Mouse (Mus musculus): Measurements from ENCODE around the gene Adam15. TPM values are rescaled to one million over a fixed set of nuclear protein-coding genes. Genes with fewer than 3 reads are reported as not detected.
A peak's percentile ranks its signal among the peaks of the same experiment; 100 is the strongest.

The Adam15 gene
- polyA plus RNA-seq, 2 experiments = 45.9 to 80.4 TPM

- no peaks in the 10 kb centered on the region for H3K9me3 ChIP-seq (ENCODE audit: control insufficient read depth, low read length)
- TF ChIP-seq POLR2A (IDR thresholded peaks at IDR 0.05; ENCODE audit: borderline replicate concordance, extremely low read depth, insufficient read depth, insufficient read length) = no peak
- WGBS = 5% methylated on average over 11 of the region's 11 CpGs
- H3K27me3 ChIP-seq (ENCODE audit: control insufficient read depth, insufficient read depth, low read length) = no peaks in the 10 kb centered on the region
- peak overlapping the region; percentile 46 for H3K4me2 ChIP-seq (replicated peaks; ENCODE audit: low read depth, low read length, severe bottlenecking)
- peaks cover 35% of the 10 kb centered on the region for H3K36me3 ChIP-seq (ENCODE audit: control insufficient read depth, insufficient read depth, low read length)
- 0 out of 2 replicates have a peak overlapping the region, but pooled peaks have one; percentile 9 for H3K9ac ChIP-seq (ENCODE audit: low read depth, low read length, severe bottlenecking)
- no peak overlapping the region for H3K27ac ChIP-seq (replicated peaks; ENCODE audit: low read depth, low read length)
- peak overlapping the region; percentile 28 for H3K4me3 ChIP-seq (replicated peaks; ENCODE audit: low read length)
- DNase-seq (ENCODE audit: low spot score) = peak; percentile 78
- peaks cover 31% of the 10 kb centered on the region for H3K4me1 ChIP-seq (ENCODE audit: control insufficient read depth, insufficient read depth, low read length)
- ATAC-seq (ENCODE audit: low FRiP score, low read depth) = no peak
Observed at GRCm38 (mm10) chr3:89340465-89340864, 9.3 kb downstream of the Adam15 start.

GRCm38 (mm10) chr3:89339416-89339815 is 10.4 kb downstream of the Adam15 start:
- Histone ChIP-seq H3K27ac (replicated peaks; ENCODE audit: low read depth, low read length) (peak overlapping the region; percentile 19; the same call in 1 of the 2 replicates), H3K4me1 (ENCODE audit: control insufficient read depth, insufficient read depth, low read length) (peaks cover 31% of the 10 kb centered on the region), H3K36me3 (ENCODE audit: control insufficient read depth, insufficient read depth, low read length) (peaks cover 33% of the 10 kb centered on the region), H3K9ac (ENCODE audit: low read depth, low read length, severe bottlenecking) (no peak overlapping the region), H3K27me3 (ENCODE audit: control insufficient read depth, insufficient read depth, low read length) (no peaks in the 10 kb centered on the region), H3K4me3 (replicated peaks; ENCODE audit: low read length) (0 out of 2 replicates have a peak overlapping the region, but pooled peaks have one; percentile 5), H3K4me2 (replicated peaks; ENCODE audit: low read depth, low read length, severe bottlenecking) (peak overlapping the region; percentile 75), H3K9me3 (ENCODE audit: control insufficient read depth, low read length) (no peaks in the 10 kb centered on the region)
- no peak for ATAC-seq (ENCODE audit: low FRiP score, low read depth)
- 27% methylated on average over 8 of the region's 8 CpGs for WGBS
- DNase-seq (ENCODE audit: low spot score) = no peak
- no peak for TF ChIP-seq POLR2A (IDR thresholded peaks at IDR 0.05; ENCODE audit: borderline replicate concordance, extremely low read depth, insufficient read depth, insufficient read length)

DNA sequence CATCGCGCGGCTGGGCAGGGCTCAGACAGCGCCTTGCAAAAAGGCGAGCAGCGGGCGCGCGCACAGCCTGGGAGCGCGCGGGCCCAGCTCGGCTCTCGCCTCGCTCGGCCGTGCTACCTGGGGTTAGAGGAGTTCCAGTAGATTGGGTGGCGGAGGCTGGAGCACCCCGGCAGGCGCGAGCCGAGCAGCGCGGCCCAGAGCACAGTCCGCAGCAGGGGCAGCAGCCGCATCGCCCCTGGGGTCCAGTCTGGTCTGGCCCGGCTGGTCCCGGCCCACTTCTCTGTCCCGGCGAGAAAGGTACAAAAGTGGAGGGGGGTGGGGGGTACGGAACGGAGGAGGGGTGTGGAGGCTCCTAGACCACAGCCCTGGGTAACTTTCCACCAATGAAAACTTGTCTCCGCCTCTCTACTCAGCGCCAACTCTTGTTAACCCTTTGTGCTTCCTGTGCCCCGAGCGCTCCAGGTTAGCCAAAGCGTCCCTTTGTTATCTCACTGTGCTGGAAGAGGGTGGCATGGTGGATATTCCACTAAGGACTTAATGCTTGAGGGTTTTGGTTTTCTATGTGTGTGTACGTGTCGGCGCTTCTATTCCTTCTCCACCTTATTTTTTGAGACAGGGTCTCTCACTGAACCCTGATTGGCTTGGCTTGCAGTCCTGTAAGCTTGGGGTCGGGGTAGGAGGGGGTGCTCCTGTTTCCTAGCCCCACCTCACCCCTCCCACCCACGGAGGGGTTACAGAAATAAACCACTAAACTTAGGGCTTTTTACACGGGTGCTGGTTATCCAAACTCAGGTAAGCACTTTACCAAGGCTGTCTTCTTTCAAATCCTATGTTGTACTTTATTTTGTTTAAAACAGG is 11.8 kb downstream of the Adam15 start, which contains the start of gene Efna4:
Efna4 (minus strand) TSS at position 308 of the 858 bp plus-strand sequence.
- DNase-seq (ENCODE audit: low spot score) (peak; percentile 94), ATAC-seq (ENCODE audit: low FRiP score, low read depth) (peak; percentile 94)
- H3K36me3 ChIP-seq (ENCODE audit: control insufficient read depth, insufficient read depth, low read length) = peaks cover 34% of the 10 kb centered on the region
- H3K9me3 ChIP-seq (ENCODE audit: control insufficient read depth, low read length) = no peaks in the 10 kb centered on the region
- TF ChIP-seq POLR2A (IDR thresholded peaks at IDR 0.05; ENCODE audit: borderline replicate concordance, extremely low read depth, insufficient read depth, insufficient read length) = peak; percentile 60; the same call in 1 of the 2 replicates
- H3K9ac ChIP-seq (ENCODE audit: low read depth, low read length, severe bottlenecking) = peak within 1 kb of the TSS; percentile 94
- no peaks in the 10 kb centered on the region for H3K27me3 ChIP-seq (ENCODE audit: control insufficient read depth, insufficient read depth, low read length)
- H3K27ac ChIP-seq (replicated peaks; ENCODE audit: low read depth, low read length) = peak within 1 kb of the TSS; percentile 92
- 5% methylated on average over 39 of the region's 44 CpGs for WGBS
- peak within 1 kb of the TSS; percentile 87 for H3K4me3 ChIP-seq (replicated peaks; ENCODE audit: low read length)
- peak within 1 kb of the TSS; percentile 75 for H3K4me2 ChIP-seq (replicated peaks; ENCODE audit: low read depth, low read length, severe bottlenecking)
- H3K4me1 ChIP-seq (ENCODE audit: control insufficient read depth, insufficient read depth, low read length) = peaks cover 32% of the 10 kb centered on the region

DNA sequence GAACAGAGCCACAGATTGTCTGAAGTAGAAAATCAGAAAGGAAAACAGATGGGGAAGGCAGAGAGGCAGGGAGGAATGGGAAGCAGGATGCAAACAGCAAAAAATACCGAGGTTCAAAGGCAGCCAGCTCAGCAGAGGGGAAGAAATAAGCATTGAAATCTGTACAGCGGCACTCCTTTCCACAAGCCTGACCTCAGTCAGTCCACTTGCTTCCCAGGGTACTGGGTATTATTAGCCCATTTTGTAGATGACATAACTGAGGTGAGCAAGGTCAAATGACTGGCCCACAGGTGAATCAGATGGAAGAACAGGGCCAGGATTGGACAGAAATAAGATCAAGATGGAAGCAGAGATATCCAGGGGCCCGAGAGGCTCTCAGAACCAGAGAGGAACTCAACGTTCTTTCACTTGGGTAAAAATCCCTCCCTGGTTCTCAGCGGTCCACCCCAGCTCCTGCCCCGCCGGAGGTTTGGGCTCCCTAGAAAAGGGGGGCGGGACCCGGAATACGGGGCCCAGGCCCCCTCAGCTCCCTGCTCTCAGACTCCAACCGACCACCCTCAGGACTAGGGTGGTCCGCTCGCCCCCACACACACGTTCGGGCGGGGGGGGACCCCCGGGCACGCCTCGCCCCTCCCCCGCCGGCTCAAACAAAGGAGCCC is 12.6 kb downstream of the Adam15 start:
- DNase-seq (ENCODE audit: low spot score) = peak; percentile 5
- Histone ChIP-seq H3K27ac (replicated peaks; ENCODE audit: low read depth, low read length) (peak overlapping the region; percentile 92), H3K4me3 (replicated peaks; ENCODE audit: low read length) (peak overlapping the region; percentile 87), H3K9me3 (ENCODE audit: control insufficient read depth, low read length) (no peaks in the 10 kb centered on the region), H3K36me3 (ENCODE audit: control insufficient read depth, insufficient read depth, low read length) (peaks cover 38% of the 10 kb centered on the region), H3K4me1 (ENCODE audit: control insufficient read depth, insufficient read depth, low read length) (peaks cover 38% of the 10 kb centered on the region), H3K27me3 (ENCODE audit: control insufficient read depth, insufficient read depth, low read length) (no peaks in the 10 kb centered on the region), H3K9ac (ENCODE audit: low read depth, low read length, severe bottlenecking) (peak overlapping the region; percentile 94), H3K4me2 (replicated peaks; ENCODE audit: low read depth, low read length, severe bottlenecking) (peak overlapping the region; percentile 75)
- no peak for TF ChIP-seq POLR2A (IDR thresholded peaks at IDR 0.05; ENCODE audit: borderline replicate concordance, extremely low read depth, insufficient read depth, insufficient read length)
- ATAC-seq (ENCODE audit: low FRiP score, low read depth) = no peak
- under 1% methylated on average over 18 of the region's 21 CpGs for WGBS

DNA sequence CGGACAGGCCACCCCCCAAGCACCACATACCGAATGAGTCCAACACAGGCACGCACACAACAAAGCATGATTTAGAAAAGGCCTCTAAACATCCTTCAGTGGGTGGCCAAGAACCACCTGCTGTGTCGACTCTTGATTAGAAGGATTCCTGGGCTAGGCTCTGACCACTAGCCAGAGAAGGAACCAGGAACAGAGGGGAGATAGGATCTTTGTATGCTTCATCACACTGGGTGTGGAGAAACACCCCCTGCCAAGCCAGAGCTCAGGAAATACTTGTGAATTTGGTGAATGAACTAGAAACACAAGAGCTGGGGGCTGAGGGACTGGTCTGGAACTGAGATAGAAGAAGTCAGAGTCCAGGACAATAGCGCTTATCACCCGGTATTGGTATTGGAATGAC is 13.3 kb downstream of the Adam15 start:
- 19% methylated on average over 6 of the region's 6 CpGs for WGBS
- peak overlapping the region; percentile 75 for H3K4me2 ChIP-seq (replicated peaks; ENCODE audit: low read depth, low read length, severe bottlenecking)
- H3K9ac ChIP-seq (ENCODE audit: low read depth, low read length, severe bottlenecking) = peak overlapping the region; percentile 94
- H3K9me3 ChIP-seq (ENCODE audit: control insufficient read depth, low read length) = no peaks in the 10 kb centered on the region
- H3K36me3 ChIP-seq (ENCODE audit: control insufficient read depth, insufficient read depth, low read length) = peaks cover 35% of the 10 kb centered on the region
- no peak for TF ChIP-seq POLR2A (IDR thresholded peaks at IDR 0.05; ENCODE audit: borderline replicate concordance, extremely low read depth, insufficient read depth, insufficient read length)
- peak overlapping the region; percentile 87 for H3K4me3 ChIP-seq (replicated peaks; ENCODE audit: low read length)
- H3K27me3 ChIP-seq (ENCODE audit: control insufficient read depth, insufficient read depth, low read length) = no peaks in the 10 kb centered on the region
- ATAC-seq (ENCODE audit: low FRiP score, low read depth) (no peak), DNase-seq (ENCODE audit: low spot score) (no peak)
- H3K27ac ChIP-seq (replicated peaks; ENCODE audit: low read depth, low read length) = no peak overlapping the region
- H3K4me1 ChIP-seq (ENCODE audit: control insufficient read depth, insufficient read depth, low read length) = peaks cover 38% of the 10 kb centered on the region
